Mouse (Mus musculus) heart, postnatal 4 days (tissue): ENCODE results near the gene Mrpl52. TPM values are rescaled to one million over a fixed set of nuclear protein-coding genes. Genes with fewer than 3 reads are reported as not detected.

Source experiments
- DNase-seq: peaks from one replicate; pipeline ENCODE4 v3.0.0; 2021
- total RNA-seq, 2 experiments: library from RNA; stranded (reverse); gene quantifications; 2 replicates each; pipeline ENCODE4 v1.2.3; 2021

Mrpl52 gene
- total RNA-seq, 2 experiments from 2014 or later = 185 to 194 TPM

GRCm38 (mm10) chr14:54472671-54473070 is 46.0 kb downstream of the Mrpl52 start:
- peak; percentile 37 for DNase-seq

GRCm38 (mm10) chr14:54474744-54475143 is 48.0 kb downstream of the Mrpl52 start:
- no peak for DNase-seq

GRCm38 (mm10) chr14:54475941-54476844 is 49.5 kb downstream of the Mrpl52 start, which contains the start of gene Rem2:
Gene Rem2 (plus strand): TSS chr14:54476100.
- no peak for DNase-seq

- no peak for DNase-seq
Measured at GRCm38 (mm10) chr14:54477172-54477909, 50.6 kb downstream of the Mrpl52 start.

Other genes with a start within 250 kb of the Mrpl52 start
- gene Dad1, start 172.8 kb upstream of the Mrpl52 start, total RNA-seq = 100 to 1,000 TPM; 132 to 145 TPM
- 10 to 100 TPM; 65.0 to 65.1 TPM for gene Abhd4, start 172.7 kb upstream of the Mrpl52 start, total RNA-seq
- not detected for gene Olfr49, start 142.0 kb upstream of the Mrpl52 start, total RNA-seq
- gene Oxa1l, start 66.1 kb upstream of the Mrpl52 start, total RNA-seq = 100 to 1,000 TPM; 114 to 126 TPM
- gene Slc7a7, start 9.1 kb upstream of the Mrpl52 start, total RNA-seq = 1 to 10 TPM; 5.2 to 7.8 TPM
- 100 to 1,000 TPM; 129 to 131 TPM for gene Mmp14, start 4.7 kb downstream of the Mrpl52 start, total RNA-seq
- 10 to 100 TPM; 81.3 to 81.5 TPM for gene Lrp10, start 37.2 kb downstream of the Mrpl52 start, total RNA-seq
- gene Rem2, start 49.2 kb downstream of the Mrpl52 start, total RNA-seq = under 1 TPM; 0.14 to 0.23 TPM
- gene Prmt5, start 90.6 kb downstream of the Mrpl52 start, total RNA-seq = 10 to 100 TPM; 36.2 to 36.5 TPM
- 10 to 100 TPM; 30.6 to 32.7 TPM for gene Haus4, start 127.7 kb downstream of the Mrpl52 start, total RNA-seq
- 10 to 100 TPM; 19.4 to 20.3 TPM for gene Ajuba, start 150.6 kb downstream of the Mrpl52 start, total RNA-seq
- gene 4931414P19Rik, start 179.1 kb downstream of the Mrpl52 start, total RNA-seq = 1 to 10 TPM; 4.9 to 6.6 TPM
- gene Psmb5, start 191.1 kb downstream of the Mrpl52 start, total RNA-seq = 100 to 1,000 TPM; 192 to 198 TPM
- not detected for gene Psmb11, start 194.5 kb downstream of the Mrpl52 start, total RNA-seq
- not detected for gene Gm17606, start 214.0 kb downstream of the Mrpl52 start, total RNA-seq
- 1 to 10 TPM; 2.7 to 3.1 TPM for gene Cdh24, start 214.5 kb downstream of the Mrpl52 start, total RNA-seq